Mouse (Mus musculus) heart, embryonic 13.5 days (tissue): ENCODE measurements around the gene Ildr1. TPM values are rescaled to one million over a fixed set of nuclear protein-coding genes. Genes with fewer than 3 reads are reported as not detected.

Experiments used
- ATAC-seq: fragments of 200-750 bp; cut with Nextera tagmentation; 2 replicates; pipeline ENCODE4 v1.8.0; 2017; ENCODE audit warnings: moderate TSS enrichment; ENCODE audit not compliant: insufficient number of reproducible peaks, low FRiP score, low TSS enrichment; ENCODE audit errors: extremely low read depth
- H3K27ac ChIP-seq: fragments of 300-500 bp; sonication (generic); replicated peaks from 2 replicates; pipeline ENCODE4 v1.5.1; 2015; ENCODE audit warnings: moderate library complexity, mild to moderate bottlenecking, inconsistent platforms
- H3K27me3 ChIP-seq: fragments of 300-500 bp; sonication (generic); replicated peaks from 2 replicates; pipeline ENCODE4 v1.6.1; 2015; ENCODE audit warnings: mild to moderate bottlenecking, inconsistent platforms
- H3K36me3 ChIP-seq: fragments of 300-500 bp; sonication (generic); 2 replicates; pipeline ENCODE4 v1.6.1; 2015; ENCODE audit warnings: mild to moderate bottlenecking, inconsistent platforms
- H3K4me1 ChIP-seq: fragments of 300-500 bp; sonication (generic); 2 replicates; pipeline ENCODE4 v1.6.1; 2015; ENCODE audit warnings: inconsistent platforms
- H3K4me2 ChIP-seq: fragments of 300-500 bp; sonication (generic); 2 replicates; pipeline ENCODE4 v1.6.1; 2015; ENCODE audit warnings: inconsistent platforms, mild to moderate bottlenecking, moderate library complexity
- H3K4me3 ChIP-seq: fragments of 300-500 bp; sonication (generic); 2 replicates; pipeline ENCODE4 v1.5.1; 2015; ENCODE audit warnings: moderate library complexity, mild to moderate bottlenecking, inconsistent platforms
- H3K9ac ChIP-seq: fragments of 300-500 bp; sonication (generic); 2 replicates; pipeline ENCODE4 v1.6.1; 2015; ENCODE audit warnings: inconsistent platforms, mild to moderate bottlenecking, moderate library complexity
- H3K9me3 ChIP-seq: fragments of 300-500 bp; sonication (generic); 2 replicates; pipeline ENCODE4 v1.6.1; 2016; ENCODE audit warnings: inconsistent platforms
- WGBS: fragments of 180-500 bp; shearing (Covaris S2); methylation state at CpG from one replicate; pipeline ENCODE4 v1.1.7; 2015; ENCODE audit warnings: mixed read lengths; 5-methylcytosine and 5-hydroxymethylcytosine counted together
- polyA plus RNA-seq: library from polyadenylated mRNA; unstranded; fragments of >200 nt; fragmentation: Nextera tagmentation; extraction: Ambion mirVana; gene quantifications from 2 replicates; pipeline ENCODE4 v1.2.1, GENCODE M21; 2015

The Ildr1 gene
- polyA plus RNA-seq, 1 experiment from 2014 or later, result 0.17 TPM

DNA sequence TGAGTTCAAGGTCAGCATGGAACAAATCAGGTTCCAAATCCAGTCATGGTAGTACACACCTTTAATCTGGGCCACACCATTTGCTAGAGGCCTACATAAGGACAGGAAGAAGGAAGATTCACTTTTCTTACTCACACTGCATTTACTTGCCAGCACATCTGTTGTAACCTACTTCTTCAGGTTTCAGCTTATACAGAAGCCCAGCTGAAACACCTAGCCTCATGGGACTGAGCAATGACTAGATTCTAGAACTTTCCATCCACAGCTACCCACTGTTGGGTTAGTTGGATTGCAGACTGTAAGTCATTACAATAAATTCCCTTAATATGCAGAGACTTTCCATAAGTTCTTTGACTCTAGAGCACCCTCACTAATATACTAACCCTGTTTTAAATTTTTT is 38.8 kb downstream of the Ildr1 start:
- H3K4me1 ChIP-seq, result no peaks in the 10 kb centered on the region
- H3K4me3 ChIP-seq, result no peak overlapping the region
- no peak overlapping the region for H3K27ac ChIP-seq
- no peak overlapping the region for H3K4me2 ChIP-seq
- no peaks in the 10 kb centered on the region for H3K27me3 ChIP-seq
- H3K9me3 ChIP-seq, result no peaks in the 10 kb centered on the region
- no peaks in the 10 kb centered on the region for H3K36me3 ChIP-seq
- H3K9ac ChIP-seq, result no peak overlapping the region
- no peak for ATAC-seq

DNA sequence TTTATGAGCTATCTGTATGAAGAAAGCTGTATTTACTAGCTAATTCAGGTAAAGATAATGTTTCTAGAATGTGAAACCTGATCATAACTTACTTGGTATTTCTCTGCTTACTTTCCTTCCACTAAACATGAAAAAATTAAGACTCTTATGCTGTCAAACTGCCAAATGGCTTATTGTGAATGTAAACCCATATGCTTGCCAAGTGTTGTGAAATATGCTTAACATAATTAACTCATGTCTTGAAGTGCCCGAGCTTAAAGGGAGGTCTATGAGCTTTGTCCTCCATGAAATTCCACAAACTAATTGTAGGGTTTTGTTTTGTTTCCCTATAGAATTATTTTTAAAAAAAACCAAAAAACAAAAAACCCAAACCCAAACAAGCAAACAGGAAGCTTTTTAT is 40.0 kb downstream of the Ildr1 start:
- Histone ChIP-seq H3K9me3 (no peaks in the 10 kb centered on the region), H3K4me2 (no peak overlapping the region), H3K27ac (no peak overlapping the region), H3K27me3 (no peaks in the 10 kb centered on the region), H3K9ac (no peak overlapping the region), H3K4me3 (no peak overlapping the region), H3K36me3 (no peaks in the 10 kb centered on the region), H3K4me1 (no peaks in the 10 kb centered on the region)
- whole genome bisulfite sequencing, result 67% methylated on average over 1 of the region's 1 CpGs
- ATAC-seq, result no peak

- no peaks in the 10 kb centered on the region for H3K27me3 ChIP-seq
- no peak overlapping the region for H3K27ac ChIP-seq
- H3K4me2 ChIP-seq, result no peak overlapping the region
- H3K9me3 ChIP-seq, result no peaks in the 10 kb centered on the region
- no peak overlapping the region for H3K4me3 ChIP-seq
- no peaks in the 10 kb centered on the region for H3K36me3 ChIP-seq
- no peak overlapping the region for H3K9ac ChIP-seq
- no peaks in the 10 kb centered on the region for H3K4me1 ChIP-seq
- no peak for ATAC-seq
- WGBS, result 75% methylated on average over 3 of the region's 3 CpGs
Measured at GRCm38 (mm10) chr16:36735421-36735820, 41.6 kb downstream of the Ildr1 start.

GRCm38 (mm10) chr16:36739404-36739930 is 45.7 kb downstream of the Ildr1 start:
- H3K4me3 ChIP-seq, result no peak overlapping the region
- no peaks in the 10 kb centered on the region for H3K9me3 ChIP-seq
- WGBS, result 45% methylated on average over 4 of the region's 4 CpGs
- no peaks in the 10 kb centered on the region for H3K27me3 ChIP-seq
- H3K4me1 ChIP-seq, result no peaks in the 10 kb centered on the region
- H3K36me3 ChIP-seq, result no peaks in the 10 kb centered on the region
- H3K27ac ChIP-seq, result no peak overlapping the region
- no peak overlapping the region for H3K9ac ChIP-seq
- ATAC-seq, result no peak
- no peak overlapping the region for H3K4me2 ChIP-seq

DNA sequence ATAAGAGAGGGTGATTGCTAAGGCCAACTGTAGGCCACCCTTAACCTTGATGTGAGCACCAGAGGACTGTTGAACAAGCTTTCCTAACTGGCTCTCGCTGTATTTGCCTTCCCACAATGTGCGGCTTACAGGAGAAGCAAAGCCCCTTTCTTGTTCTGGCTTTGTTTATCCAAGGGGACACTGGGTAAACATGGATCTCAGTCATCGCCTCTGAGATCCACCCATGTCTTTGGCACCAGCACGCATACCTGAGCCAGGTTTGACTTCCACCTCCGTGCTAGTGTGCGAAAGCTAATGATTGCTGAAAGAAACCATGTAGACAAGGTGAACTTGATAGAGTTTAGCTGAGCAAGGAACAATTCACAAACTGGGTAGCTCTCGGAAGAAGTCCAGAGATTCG is 49.8 kb downstream of the Ildr1 start:
- ATAC-seq, result no peak
- WGBS, result 80% methylated on average over 8 of the region's 8 CpGs
- no peaks in the 10 kb centered on the region for H3K36me3 ChIP-seq
- no peak overlapping the region for H3K9ac ChIP-seq
- H3K4me2 ChIP-seq, result no peak overlapping the region
- no peaks in the 10 kb centered on the region for H3K27me3 ChIP-seq
- H3K9me3 ChIP-seq, result no peaks in the 10 kb centered on the region
- no peak overlapping the region for H3K27ac ChIP-seq
- no peak overlapping the region for H3K4me3 ChIP-seq
- H3K4me1 ChIP-seq, result no peaks in the 10 kb centered on the region

DNA sequence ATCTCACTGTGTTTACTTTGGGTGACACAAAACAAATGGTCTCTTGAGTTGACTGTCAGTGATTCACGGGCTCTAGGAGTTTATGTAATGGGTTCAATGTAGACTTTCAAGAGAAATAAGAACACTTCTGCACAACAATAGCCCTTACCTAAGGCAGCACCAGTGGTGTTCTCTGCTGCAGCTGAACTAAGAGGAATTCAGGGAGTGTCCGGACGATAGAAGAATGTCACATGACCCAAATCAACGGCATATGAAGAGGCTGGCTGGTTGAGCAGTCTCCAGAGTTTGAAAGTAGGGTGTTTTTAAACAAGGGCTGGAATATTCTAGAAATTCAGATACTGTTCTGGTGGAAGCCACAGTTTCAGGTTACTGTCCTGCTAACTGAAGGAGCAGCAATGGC is 53.3 kb downstream of the Ildr1 start:
- no peak overlapping the region for H3K27ac ChIP-seq
- WGBS, result 70% methylated on average over 4 of the region's 4 CpGs

DNA sequence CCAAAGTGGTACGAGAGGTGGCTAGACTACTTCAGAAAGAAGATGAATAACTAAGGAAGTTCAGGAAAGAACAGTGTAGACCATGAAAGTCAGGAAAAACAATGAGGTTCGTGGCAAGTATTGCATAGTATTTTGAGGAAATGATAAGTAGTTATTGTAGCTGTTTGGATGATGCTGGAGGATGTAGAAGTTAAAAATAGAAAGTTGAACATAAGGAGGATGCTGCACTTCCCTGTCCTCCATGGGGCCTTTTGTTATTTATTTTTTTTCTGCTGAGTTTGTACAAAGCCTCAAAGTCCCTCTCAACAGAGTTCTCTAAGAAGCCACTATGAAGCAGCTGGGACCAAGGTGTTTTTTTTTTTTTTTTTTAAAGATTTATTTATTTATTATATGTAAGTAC is 54.0 kb downstream of the Ildr1 start:
- H3K4me1 ChIP-seq, result no peaks in the 10 kb centered on the region
- no peaks in the 10 kb centered on the region for H3K27me3 ChIP-seq
- H3K36me3 ChIP-seq, result no peaks in the 10 kb centered on the region
- H3K4me2 ChIP-seq, result no peak overlapping the region
- no peak overlapping the region for H3K4me3 ChIP-seq
- whole genome bisulfite sequencing, result 57% methylated on average over 2 of the region's 2 CpGs
- no peak for ATAC-seq
- no peak overlapping the region for H3K27ac ChIP-seq
- no peak overlapping the region for H3K9ac ChIP-seq
- H3K9me3 ChIP-seq, result no peaks in the 10 kb centered on the region

More for the DNA sequence above, 53.3 kb downstream of the Ildr1 start:
- H3K9me3 ChIP-seq, result no peaks in the 10 kb centered on the region
- H3K27me3 ChIP-seq, result no peaks in the 10 kb centered on the region
- no peaks in the 10 kb centered on the region for H3K4me1 ChIP-seq
- no peak overlapping the region for H3K4me3 ChIP-seq
- no peaks in the 10 kb centered on the region for H3K36me3 ChIP-seq
- H3K9ac ChIP-seq, result no peak overlapping the region
- ATAC-seq, result no peak
- H3K4me2 ChIP-seq, result no peak overlapping the region

- Histone ChIP-seq H3K9me3 (no peaks in the 10 kb centered on the region), H3K4me2 (no peak overlapping the region), H3K9ac (no peak overlapping the region), H3K27ac (no peak overlapping the region), H3K36me3 (no peaks in the 10 kb centered on the region), H3K27me3 (no peaks in the 10 kb centered on the region), H3K4me3 (no peak overlapping the region), H3K4me1 (no peaks in the 10 kb centered on the region)
- WGBS, result 85% methylated on average over 3 of the region's 3 CpGs
- no peak for ATAC-seq
Measured at GRCm38 (mm10) chr16:36751979-36752378, 58.2 kb downstream of the Ildr1 start.

DNA sequence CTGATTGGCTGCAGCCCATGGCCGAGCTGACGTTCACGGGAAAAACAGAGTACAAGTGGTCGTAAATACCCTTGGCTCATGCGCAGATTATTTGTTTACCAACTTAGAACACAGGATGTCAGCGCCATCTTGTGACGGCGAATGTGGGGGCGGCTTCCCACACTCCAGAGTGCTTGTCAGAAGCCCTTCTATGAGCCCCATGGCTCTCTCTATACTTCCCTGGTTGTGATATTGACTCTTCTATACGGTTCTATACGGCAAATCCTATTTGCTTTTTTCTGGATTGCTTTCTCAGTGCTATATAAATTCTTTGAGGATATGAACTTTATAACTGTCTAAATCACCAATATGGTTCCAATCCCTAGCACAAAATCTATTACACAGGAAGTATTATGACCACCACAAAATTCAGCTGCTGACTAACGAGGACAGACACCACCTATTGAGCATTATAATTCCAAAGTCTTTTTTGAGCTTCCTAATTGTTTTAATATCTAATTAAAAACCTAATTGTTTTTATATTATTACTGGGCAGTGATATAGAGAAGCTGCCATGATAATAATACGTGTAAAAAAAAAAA is 76.5 kb downstream of the Ildr1 start:
- Histone ChIP-seq H3K4me2 (no peak overlapping the region), H3K36me3 (no peaks in the 10 kb centered on the region)
- 55% methylated on average over 9 of the region's 13 CpGs for WGBS

DNA sequence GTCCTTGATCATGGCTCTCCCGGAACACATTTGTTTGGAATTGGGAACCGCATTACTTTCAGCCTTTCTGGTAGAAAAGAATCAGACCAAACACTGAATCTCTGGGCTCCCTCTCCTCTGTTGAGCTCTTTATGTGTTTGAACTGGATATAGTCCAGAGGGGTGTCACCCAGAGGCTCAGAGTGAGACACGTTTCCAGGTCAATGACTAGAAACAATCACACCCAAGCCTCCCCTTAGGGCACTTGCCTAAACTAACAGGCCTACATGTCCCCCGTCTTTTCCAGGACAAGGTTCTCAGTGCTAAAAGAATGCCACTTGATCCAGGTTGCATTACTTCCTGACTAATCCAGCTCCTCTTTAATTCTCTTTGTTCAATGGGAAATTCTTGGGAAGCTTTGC is 77.1 kb downstream of the Ildr1 start:
- H3K9me3 ChIP-seq, result no peaks in the 10 kb centered on the region
- H3K4me2 ChIP-seq, result no peak overlapping the region
- H3K9ac ChIP-seq, result no peak overlapping the region
- H3K27me3 ChIP-seq, result no peaks in the 10 kb centered on the region
- no peak overlapping the region for H3K4me3 ChIP-seq
- no peaks in the 10 kb centered on the region for H3K36me3 ChIP-seq
- no peak overlapping the region for H3K27ac ChIP-seq
- no peak; the same call in 1 of the 2 replicates for ATAC-seq
- no peaks in the 10 kb centered on the region for H3K4me1 ChIP-seq
- WGBS, result 71% methylated on average over 4 of the region's 4 CpGs

More for the DNA sequence above, 76.5 kb downstream of the Ildr1 start:
- Histone ChIP-seq H3K4me3 (no peak overlapping the region), H3K27me3 (no peaks in the 10 kb centered on the region), H3K4me1 (no peaks in the 10 kb centered on the region), H3K27ac (no peak overlapping the region), H3K9me3 (no peaks in the 10 kb centered on the region), H3K9ac (no peak overlapping the region)
- ATAC-seq, result no peak

DNA sequence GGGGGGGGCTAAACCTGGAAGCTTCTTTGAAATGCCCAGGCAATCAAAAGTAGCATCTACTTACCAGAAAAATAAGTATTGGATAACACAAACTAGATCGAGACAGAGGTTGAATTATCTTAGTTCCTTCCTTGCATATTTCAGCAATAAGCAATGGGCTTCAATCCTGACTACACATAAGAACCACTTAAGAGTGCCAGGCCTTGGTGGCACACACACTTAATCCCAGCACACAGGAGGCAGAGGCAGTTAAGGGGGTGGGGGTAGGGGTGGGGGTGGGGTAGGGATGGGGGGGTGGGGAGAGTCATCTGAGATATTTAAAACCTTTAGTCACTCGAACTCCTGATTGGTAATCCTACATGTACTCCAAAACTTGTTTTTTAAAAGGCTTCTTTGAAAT is 77.5 kb downstream of the Ildr1 start:
- Histone ChIP-seq H3K9ac (no peak overlapping the region), H3K4me2 (no peak overlapping the region), H3K4me1 (no peaks in the 10 kb centered on the region), H3K36me3 (no peaks in the 10 kb centered on the region), H3K9me3 (no peaks in the 10 kb centered on the region), H3K4me3 (no peak overlapping the region), H3K27ac (no peak overlapping the region), H3K27me3 (no peaks in the 10 kb centered on the region)
- WGBS, result 70% methylated on average over 2 of the region's 2 CpGs
- ATAC-seq, result no peak

GRCm38 (mm10) chr16:36771703-36772102 is 77.9 kb downstream of the Ildr1 start:
- Histone ChIP-seq H3K4me1 (no peaks in the 10 kb centered on the region), H3K27me3 (no peaks in the 10 kb centered on the region), H3K36me3 (no peaks in the 10 kb centered on the region), H3K27ac (no peak overlapping the region), H3K9me3 (no peaks in the 10 kb centered on the region), H3K4me3 (no peak overlapping the region), H3K9ac (no peak overlapping the region), H3K4me2 (no peak overlapping the region)
- ATAC-seq, result no peak
- 82% methylated on average over 3 of the region's 3 CpGs for WGBS
